Mouse (Mus musculus): ENCODE results near the gene Tfr2. TPM values are rescaled to one million over a fixed set of nuclear protein-coding genes. Genes with fewer than 3 reads are reported as not detected.

Tfr2 gene
- total RNA-seq, 2 experiments from 2014 or later = 12.8 to 14.2 TPM

Small RNAs within 50 kb of the gene (microRNA-seq; reads per million reads assigned to microRNA genes)
- 2.7 to 3.7 reads per million in 2 experiments for gene Mir6418

Other genes starting within 250 kb of the Tfr2 start
- gene Slc12a9, start 236.2 kb upstream of the Tfr2 start, total RNA-seq (2021) = 10 to 100 TPM; 23.7 to 28.0 TPM
- 1 to 10 TPM; 6.0 to 7.6 TPM for gene Ephb4, start 219.7 kb upstream of the Tfr2 start, total RNA-seq (2021)
- under 1 TPM; 0.44 to 0.55 TPM for gene Zan, start 92.8 kb upstream of the Tfr2 start, total RNA-seq (2021)
- 10 to 100 TPM; 28.0 to 35.2 TPM for gene Pop7, start 67.3 kb upstream of the Tfr2 start, total RNA-seq (2021)
- gene Gigyf1, start 51.3 kb upstream of the Tfr2 start, total RNA-seq (2021) = 10 to 100 TPM; 40.0 to 44.3 TPM
- gene Epo, start 36.6 kb upstream of the Tfr2 start, total RNA-seq (2021) = not detected
- 100 to 1,000 TPM; 777 to 806 TPM for gene Gnb2, start 36.3 kb upstream of the Tfr2 start, total RNA-seq (2021)
- gene Actl6b, start 16.3 kb upstream of the Tfr2 start, total RNA-seq (2021) = 100 to 1,000 TPM; 126 to 139 TPM
- 10 to 100 TPM; 32.7 to 33.5 TPM for gene Mospd3, start 31.2 kb downstream of the Tfr2 start, total RNA-seq (2021)
- gene Pcolce, start 43.9 kb downstream of the Tfr2 start, total RNA-seq (2021) = 10 to 100 TPM; 12.9 to 14.6 TPM
- under 1 TPM in 1 of 2 experiments, not detected in 1; 0.15 TPM for gene Fbxo24, start 59.2 kb downstream of the Tfr2 start, total RNA-seq (2021)
- gene Lrch4, start 59.3 kb downstream of the Tfr2 start, total RNA-seq (2021) = 10 to 100 TPM in 1 of 2 experiments, 1 to 10 TPM in 1; 7.1 to 13.7 TPM
- gene Gm20605, start 59.3 kb downstream of the Tfr2 start, total RNA-seq (2021) = 10 to 100 TPM in 1 of 2 experiments, 1 to 10 TPM in 1; 8.8 to 10.6 TPM
- 1 to 10 TPM; 1.7 to 4.7 TPM for gene Sap25, start 71.5 kb downstream of the Tfr2 start, total RNA-seq (2021)
- gene Irs3, start 75.9 kb downstream of the Tfr2 start, total RNA-seq (2021) = under 1 TPM in 1 of 2 experiments, not detected in 1; 0.27 TPM
- 10 to 100 TPM; 38.7 to 40.8 TPM for gene Agfg2, start 114.9 kb downstream of the Tfr2 start, total RNA-seq (2021)
- 10 to 100 TPM; 78.5 to 83.4 TPM for gene Nyap1, start 171.8 kb downstream of the Tfr2 start, total RNA-seq (2021)
- 100 to 1,000 TPM; 169 to 181 TPM for gene Tsc22d4, start 175.9 kb downstream of the Tfr2 start, total RNA-seq (2021)
- 10 to 100 TPM; 26.0 to 29.2 TPM for gene Ppp1r35, start 209.0 kb downstream of the Tfr2 start, total RNA-seq (2021)
- gene Mepce, start 217.8 kb downstream of the Tfr2 start, total RNA-seq (2021) = 10 to 100 TPM; 29.2 to 30.2 TPM
- gene Zcwpw1, start 218.0 kb downstream of the Tfr2 start, total RNA-seq (2021) = 1 to 10 TPM; 4.4 to 7.4 TPM